Mouse (Mus musculus) lung, embryonic 15.5 days (tissue): Measurements from ENCODE around the gene Asdurf. TPM values are rescaled to one million over a fixed set of nuclear protein-coding genes. Genes with fewer than 3 reads are reported as not detected.
"Not testable (repeated sequence)": the region's sequence is repeated elsewhere in the genome, so short reads cannot be mapped to it uniquely, and the experiment has no call there.

Experiments used
- ATAC-seq: fragments of 200-750 bp; cut with Nextera tagmentation; 2 replicates; pipeline ENCODE4 v1.8.0; 2017; ENCODE audit warnings: moderate number of reproducible peaks, borderline replicate concordance; ENCODE audit not compliant: low FRiP score, low TSS enrichment; ENCODE audit errors: extremely low read depth
- H3K27ac ChIP-seq: fragments of 300-500 bp; sonication (generic); 2 replicates; pipeline ENCODE4 v1.5.1; 2015; ENCODE audit warnings: moderate library complexity, mild to moderate bottlenecking, inconsistent platforms
- H3K27me3 ChIP-seq: fragments of 300-500 bp; sonication (generic); 2 replicates; pipeline ENCODE4 v1.6.1; 2015; ENCODE audit warnings: inconsistent platforms
- H3K36me3 ChIP-seq: fragments of 300-500 bp; sonication (generic); 2 replicates; pipeline ENCODE4 v1.6.1; 2015; ENCODE audit warnings: inconsistent platforms
- H3K4me1 ChIP-seq: fragments of 300-500 bp; sonication (generic); 2 replicates; pipeline ENCODE4 v1.6.1; 2015; ENCODE audit warnings: inconsistent platforms
- H3K4me2 ChIP-seq: fragments of 300-500 bp; sonication (generic); 2 replicates; pipeline ENCODE4 v1.6.1; 2015; ENCODE audit warnings: inconsistent platforms, mild to moderate bottlenecking, moderate library complexity
- H3K4me3 ChIP-seq: fragments of 300-500 bp; sonication (generic); 2 replicates; pipeline ENCODE4 v1.5.1; 2015; ENCODE audit warnings: mild to moderate bottlenecking, inconsistent platforms
- H3K9ac ChIP-seq: fragments of 300-500 bp; sonication (generic); 2 replicates; pipeline ENCODE4 v1.6.1; 2015; ENCODE audit warnings: inconsistent platforms
- H3K9me3 ChIP-seq: fragments of 300-500 bp; sonication (generic); 2 replicates; pipeline ENCODE4 v1.6.1; 2016; ENCODE audit warnings: inconsistent platforms
- WGBS: fragments of 180-500 bp; shearing (Covaris S2); methylation state at CpG from one replicate; pipeline ENCODE4 v1.1.7; 2015; 5-methylcytosine and 5-hydroxymethylcytosine counted together
- polyA plus RNA-seq: library from polyadenylated mRNA; unstranded; fragments of >200 nt; fragmentation: Nextera tagmentation; extraction: Ambion mirVana; gene quantifications from 2 replicates; pipeline ENCODE4 v1.2.1, GENCODE M21; 2015

The Asdurf gene
- polyA plus RNA-seq, result not detected in 2 replicates

GRCm38 (mm10) chr1:53352327-53353261 is at the start of gene Asdurf, which contains the start of the genes Gm28551 and Asnsd1:
Gene Asdurf (minus strand): TSS chr1:53352619.
Gene Gm28551 (minus strand): TSS chr1:53352667.
Gene Asnsd1 (minus strand): TSS chr1:53352752.
- Histone ChIP-seq H3K27ac (peak within 1 kb of the TSS; percentile 84), H3K27me3 (no peaks in the 10 kb centered on the region), H3K4me1 (peaks cover 5% of the 10 kb centered on the region), H3K4me2 (peak within 1 kb of the TSS; percentile 51), H3K36me3 (peaks cover 8% of the 10 kb centered on the region), H3K4me3 (peak within 1 kb of the TSS; percentile 97), H3K9ac (peak within 1 kb of the TSS; percentile 98), H3K9me3 (no peaks in the 10 kb centered on the region)
- peak; percentile 100 for ATAC-seq
- WGBS, result under 1% methylated on average over 43 of the region's 44 CpGs

GRCm38 (mm10) chr1:53393936-53394760 is 41.7 kb upstream of the Asdurf start:
- H3K27ac ChIP-seq, H3K36me3 ChIP-seq, H3K9ac ChIP-seq, H3K9me3 ChIP-seq, H3K27me3 ChIP-seq, ATAC-seq, H3K4me3 ChIP-seq, H3K4me1 ChIP-seq: not testable (repeated sequence)
- WGBS, result 30% methylated on average over 21 of the region's 21 CpGs
- H3K4me2 ChIP-seq, result peak overlapping the region; percentile 9; the same call in 1 of the 2 replicates

- WGBS, result 90% methylated on average over 14 of the region's 14 CpGs
- no peak for ATAC-seq
- no peaks in the 10 kb centered on the region for H3K27me3 ChIP-seq
These were observed 36.3 kb upstream of the Asdurf start for GRCm38 (mm10) chr1:53388762-53389161.

GRCm38 (mm10) chr1:53384085-53384688 is 31.8 kb upstream of the Asdurf start:
- Histone ChIP-seq H3K4me2 (no peak overlapping the region), H3K9ac (no peak overlapping the region), H3K36me3 (no peaks in the 10 kb centered on the region), H3K27me3 (no peaks in the 10 kb centered on the region), H3K27ac (no peak overlapping the region), H3K4me3 (no peak overlapping the region), H3K9me3 (no peaks in the 10 kb centered on the region), H3K4me1 (no peaks in the 10 kb centered on the region)
- no peak for ATAC-seq
- 63% methylated on average over 6 of the region's 6 CpGs for WGBS

More at GRCm38 (mm10) chr1:53388762-53389161, 36.3 kb upstream of the Asdurf start:
- H3K4me3 ChIP-seq, result no peak overlapping the region
- H3K36me3 ChIP-seq, result no peaks in the 10 kb centered on the region
- H3K9ac ChIP-seq, result no peak overlapping the region
- H3K9me3 ChIP-seq, result no peaks in the 10 kb centered on the region
- no peak overlapping the region for H3K27ac ChIP-seq
- H3K4me1 ChIP-seq, result no peaks in the 10 kb centered on the region
- H3K4me2 ChIP-seq, result no peak overlapping the region

DNA sequence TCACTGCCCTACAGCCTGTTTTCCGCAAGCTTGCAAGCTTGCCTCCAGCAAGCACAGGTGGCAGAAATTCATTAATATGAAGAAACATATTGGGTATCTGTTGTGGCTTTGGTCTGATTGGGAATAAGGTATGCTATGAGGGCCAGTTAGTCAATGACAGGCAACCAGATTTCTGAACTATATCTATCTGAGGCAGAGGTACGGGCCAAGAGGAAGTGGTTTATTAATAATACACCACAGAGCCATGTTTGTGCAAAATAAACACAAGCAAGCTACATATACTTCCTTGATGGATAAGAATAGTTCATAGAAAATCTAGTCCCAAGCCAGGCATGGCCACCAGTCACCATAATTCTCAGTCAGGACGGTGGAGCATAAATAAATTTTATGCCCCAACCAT is 25.3 kb upstream of the Asdurf start:
- WGBS, result 73% methylated on average over 3 of the region's 3 CpGs

GRCm38 (mm10) chr1:53375965-53376364 is 23.5 kb upstream of the Asdurf start:
- not testable (repeated sequence) for H3K36me3 ChIP-seq, H3K9ac ChIP-seq, H3K9me3 ChIP-seq, H3K4me3 ChIP-seq, H3K4me1 ChIP-seq, H3K27me3 ChIP-seq, ATAC-seq, H3K4me2 ChIP-seq, H3K27ac ChIP-seq
- WGBS, result 70% methylated on average over 2 of the region's 2 CpGs

More for the DNA sequence above, 25.3 kb upstream of the Asdurf start:
- no peak overlapping the region for H3K4me3 ChIP-seq
- H3K27me3 ChIP-seq, result no peaks in the 10 kb centered on the region
- H3K27ac ChIP-seq, result no peak overlapping the region
- H3K9ac ChIP-seq, result no peak overlapping the region
- ATAC-seq, result no peak
- H3K4me2 ChIP-seq, result no peak overlapping the region
- H3K4me1 ChIP-seq, result no peaks in the 10 kb centered on the region
- no peaks in the 10 kb centered on the region for H3K9me3 ChIP-seq
- H3K36me3 ChIP-seq, result no peaks in the 10 kb centered on the region

- Histone ChIP-seq H3K9ac (no peak overlapping the region), H3K4me2 (no peak overlapping the region), H3K36me3 (no peaks in the 10 kb centered on the region), H3K27me3 (no peaks in the 10 kb centered on the region), H3K4me1 (no peaks in the 10 kb centered on the region), H3K4me3 (no peak overlapping the region), H3K9me3 (no peaks in the 10 kb centered on the region), H3K27ac (no peak overlapping the region)
- ATAC-seq, result no peak
These were observed 6.6 kb upstream of the Asdurf start for GRCm38 (mm10) chr1:53358988-53359387.

- 92% methylated on average over 2 of the region's 2 CpGs for WGBS
- Histone ChIP-seq H3K4me3 (no peak overlapping the region), H3K9ac (no peak overlapping the region), H3K4me1 (no peaks in the 10 kb centered on the region), H3K27me3 (no peaks in the 10 kb centered on the region), H3K27ac (no peak overlapping the region), H3K4me2 (no peak overlapping the region), H3K36me3 (peaks cover 42% of the 10 kb centered on the region), H3K9me3 (no peaks in the 10 kb centered on the region)
- no peak for ATAC-seq
These were observed 11.3 kb downstream of the Asdurf start for GRCm38 (mm10) chr1:53341071-53341470.

- H3K9ac ChIP-seq, ATAC-seq, H3K27me3 ChIP-seq, H3K27ac ChIP-seq, H3K4me3 ChIP-seq, H3K9me3 ChIP-seq, H3K4me1 ChIP-seq, H3K4me2 ChIP-seq: not testable (repeated sequence)
- 52% methylated on average over 2 of the region's 2 CpGs for WGBS
- H3K36me3 ChIP-seq, result peaks cover 14% of the 10 kb centered on the region
These were observed 15.0 kb downstream of the Asdurf start for GRCm38 (mm10) chr1:53337403-53337802.

GRCm38 (mm10) chr1:53335465-53335864 is 17.0 kb downstream of the Asdurf start:
- H3K4me2 ChIP-seq, result no peak overlapping the region
- no peaks in the 10 kb centered on the region for H3K4me1 ChIP-seq
- no peak overlapping the region for H3K4me3 ChIP-seq
- H3K27me3 ChIP-seq, result no peaks in the 10 kb centered on the region
- H3K9me3 ChIP-seq, result no peaks in the 10 kb centered on the region
- H3K9ac ChIP-seq, result no peak overlapping the region
- no peak for ATAC-seq
- H3K27ac ChIP-seq, result no peak overlapping the region
- no peaks in the 10 kb centered on the region for H3K36me3 ChIP-seq

DNA sequence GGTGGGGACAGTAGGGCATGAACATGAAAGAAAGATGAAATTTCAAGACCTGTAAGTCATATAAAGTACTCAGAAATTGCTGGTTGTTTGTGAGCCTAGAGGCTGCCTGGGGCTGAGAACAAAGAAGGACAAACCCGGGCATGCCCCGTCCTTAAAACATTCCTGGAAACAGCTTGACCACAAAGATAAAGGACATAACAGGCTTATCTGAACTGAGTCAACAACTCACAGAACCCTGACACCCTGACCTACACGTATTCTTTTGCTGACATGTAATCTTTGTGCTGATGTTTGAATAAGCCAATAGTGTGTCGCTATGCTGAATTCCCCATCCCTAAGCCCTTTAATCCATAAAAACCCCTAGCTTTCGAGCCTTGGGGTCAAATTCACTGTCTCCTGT is 18.9 kb downstream of the Asdurf start:
- WGBS, result 57% methylated on average over 5 of the region's 5 CpGs
- not testable (repeated sequence) for H3K9me3 ChIP-seq, H3K27me3 ChIP-seq, H3K4me3 ChIP-seq, ATAC-seq, H3K4me1 ChIP-seq, H3K9ac ChIP-seq, H3K36me3 ChIP-seq, H3K27ac ChIP-seq, H3K4me2 ChIP-seq
